Mouse (Mus musculus): ENCODE data around the gene Fas. TPM values are rescaled to one million over a fixed set of nuclear protein-coding genes. Genes with fewer than 3 reads are reported as not detected.

The Fas gene
- total and polyA plus RNA-seq, 3 experiments: 20.8 to 54.1 (median 38.3) TPM

DNA sequence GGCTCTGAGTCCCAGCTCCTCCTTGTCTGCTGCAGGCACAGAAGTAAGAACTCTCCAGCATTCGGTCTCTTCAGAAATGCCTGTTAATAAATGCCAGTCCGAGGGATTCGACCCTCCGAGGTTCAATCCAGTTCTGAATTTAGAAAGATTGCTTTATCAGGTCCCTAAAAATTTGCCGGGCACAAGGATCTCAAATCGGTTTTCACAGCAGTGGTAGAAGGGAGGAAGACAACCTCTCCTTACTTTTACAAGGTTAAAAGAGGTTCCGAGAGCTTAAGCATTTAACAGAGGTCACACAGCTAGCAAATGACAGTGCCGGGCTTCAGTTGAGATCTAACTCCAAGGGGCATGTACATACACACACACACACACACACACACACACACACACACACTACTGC, 913 bp downstream of the Fas start:
- peak overlapping the region; percentile 100 for H3K9ac ChIP-seq (ENCODE audit: insufficient read depth, low read depth)
- dilution Hi-C loops (cut with MboI; ENCODE audit: extremely low pct_ligation_motif_present, extremely low pct_unique_long_range_greater_than_20kb, low sequenced_read_pairs): no loop called here
- TF ChIP-seq ZKSCAN1 (IDR thresholded peaks at IDR 0.05; ENCODE audit: borderline replicate concordance, low read depth, low read length): no peak
- 0 out of 2 replicates have a peak, but pooled peaks have one; percentile 46 for TF ChIP-seq MXI1 (IDR thresholded peaks at IDR 0.05; ENCODE audit: low read depth, low read length)
- no peak for TF ChIP-seq EP300 (IDR thresholded peaks at IDR 0.05; ENCODE audit: low read length)
- no peak for TF ChIP-seq GABPA (IDR thresholded peaks at IDR 0.05; ENCODE audit: insufficient replicate concordance, low read depth, low read length)
- TF ChIP-seq SMC3 (IDR thresholded peaks at IDR 0.05; ENCODE audit: low read depth, low read length): no peak
- TF ChIP-seq KAT2A (IDR thresholded peaks at IDR 0.05; ENCODE audit: insufficient replicate concordance, low read length): no peak
- peak; percentile 62 for TF ChIP-seq SIN3A (IDR thresholded peaks at IDR 0.05; ENCODE audit: low read length)
- no peak for TF ChIP-seq JUN (IDR thresholded peaks at IDR 0.05; ENCODE audit: insufficient read depth, low read depth, low read length)
- no peak for TF ChIP-seq POLR2AphosphoS2 (IDR thresholded peaks at IDR 0.05; ENCODE audit: low read depth, low read length)
- no peak for TF ChIP-seq ZC3H11A (IDR thresholded peaks at IDR 0.05; ENCODE audit: low read depth, low read length)
- TF ChIP-seq NRF1 (IDR thresholded peaks at IDR 0.05; ENCODE audit: low read depth, low read length): no peak
- no peak for TF ChIP-seq ZNF384 (IDR thresholded peaks at IDR 0.05; ENCODE audit: low read depth, low read length)
- no peak for TF ChIP-seq POLR2A (IDR thresholded peaks at IDR 0.05; ENCODE audit: low read depth, low read length)
- no peak for TF ChIP-seq E2F4 (IDR thresholded peaks at IDR 0.05; ENCODE audit: insufficient replicate concordance, low read depth, low read length)
- TF ChIP-seq CHD2 (IDR thresholded peaks at IDR 0.05; ENCODE audit: low read length): no peak
- TF ChIP-seq BHLHE40 (IDR thresholded peaks at IDR 0.05; ENCODE audit: low read depth, low read length): 0 out of 2 replicates have a peak, but pooled peaks have one; percentile 9
- no peak for TF ChIP-seq TCF12 (IDR thresholded peaks at IDR 0.05; ENCODE audit: low read depth, low read length)
- no peak for TF ChIP-seq HCFC1 (IDR thresholded peaks at IDR 0.05; ENCODE audit: low read depth, low read length)

DNA sequence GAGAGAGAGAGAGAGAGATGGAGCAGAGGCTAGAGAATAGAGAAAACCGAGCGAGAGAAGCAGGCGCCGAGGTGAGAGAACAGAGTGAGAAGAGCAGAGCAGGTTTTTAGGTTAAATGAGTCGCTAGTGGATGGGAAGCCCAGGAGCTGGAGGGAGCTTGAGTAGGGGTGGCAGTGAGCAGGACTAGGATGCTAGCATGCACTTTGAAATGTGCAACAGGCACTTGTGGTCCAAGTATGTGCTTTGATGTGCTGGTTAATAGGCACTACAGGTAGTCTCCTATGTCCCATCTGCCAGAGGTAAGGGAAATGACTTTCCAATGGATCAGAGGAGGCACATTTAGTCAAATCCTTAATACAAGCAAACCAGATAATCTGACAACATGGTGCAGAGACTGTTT, 1.5 kb downstream of the Fas start:
- H3K27me3 ChIP-seq (replicated peaks): no peaks in the 10 kb centered on the region
- peaks cover 25 to 79% of the 10 kb centered on the region in 2 experiments for H3K4me1 ChIP-seq (ENCODE audit: control insufficient read depth in 1 of 2, insufficient read depth in 2 of 2)
- no peaks in the 10 kb centered on the region for H3K9me3 ChIP-seq (replicated peaks; ENCODE audit: low read length)
- in situ Hi-C loops (cut with MboI; ENCODE audit: low pct_ligation_motif_present, low pct_unique_long_range_greater_than_20kb, low sequenced_read_pairs): no loop called here
- H3K4me2 ChIP-seq (ENCODE audit: insufficient read depth, low read depth, poor library complexity, severe bottlenecking): peak overlapping the region; percentile 98
- TF ChIP-seq TCF12 (IDR thresholded peaks at IDR 0.05; ENCODE audit: low read depth, low read length): peak; percentile 7; the same call in 1 of the 2 replicates
- peak; percentile 41; the same call in 1 of the 2 replicates for TF ChIP-seq JUND (conservative IDR thresholded peaks at IDR 0.05; ENCODE audit: low read depth, low read length)
- TF ChIP-seq CHD2 (IDR thresholded peaks at IDR 0.05; ENCODE audit: low read length): no peak
- H3K27ac ChIP-seq (ENCODE audit: insufficient read depth, low read depth): peak overlapping the region; percentile 68
- peaks cover 45% of the 10 kb centered on the region for H3K79me2 ChIP-seq (replicated peaks; ENCODE audit: control insufficient read depth, extremely low read depth, insufficient read depth, poor library complexity, severe bottlenecking)
- DNase-seq (ENCODE audit: extremely low read depth): no peak
- H3K36me3 ChIP-seq (replicated peaks in 1 of 2; ENCODE audit: control insufficient read depth in 1 of 2, insufficient read depth in 1 of 2, low read length in 1 of 2): peaks cover 6 to 9% of the 10 kb centered on the region in 2 experiments
- H3K9ac ChIP-seq (ENCODE audit: insufficient read depth, low read depth): peak overlapping the region; percentile 100
- H3K4me3 ChIP-seq (replicated peaks in 1 of 3; ENCODE audit: low read depth in 2 of 3, low read length in 2 of 3, poor library complexity in 1 of 3): peak overlapping the region; percentile 67 to 89 (median 73)
- dilution Hi-C loops (cut with MboI; ENCODE audit: extremely low pct_ligation_motif_present, extremely low pct_unique_long_range_greater_than_20kb, low sequenced_read_pairs): no loop called here

More for the DNA sequence above, 913 bp downstream of the Fas start:
- no peaks in the 10 kb centered on the region for H3K9me3 ChIP-seq (replicated peaks; ENCODE audit: low read length)
- H3K27ac ChIP-seq (ENCODE audit: insufficient read depth, low read depth): peak overlapping the region; percentile 41; the same call in 1 of the 2 replicates
- H3K4me3 ChIP-seq (replicated peaks in 1 of 3; ENCODE audit: low read depth in 2 of 3, low read length in 2 of 3, poor library complexity in 1 of 3): peak overlapping the region; percentile 67 to 89 (median 73)
- DNase-seq (ENCODE audit: extremely low read depth): no peak
- peaks cover 21 to 79% of the 10 kb centered on the region in 2 experiments for H3K4me1 ChIP-seq (ENCODE audit: control insufficient read depth in 1 of 2, insufficient read depth in 2 of 2)
- peaks cover 3 to 4% of the 10 kb centered on the region in 2 experiments for H3K36me3 ChIP-seq (replicated peaks in 1 of 2; ENCODE audit: control insufficient read depth in 1 of 2, insufficient read depth in 1 of 2, low read length in 1 of 2)
- H3K4me2 ChIP-seq (ENCODE audit: insufficient read depth, low read depth, poor library complexity, severe bottlenecking): peak overlapping the region; percentile 98
- H3K79me2 ChIP-seq (replicated peaks; ENCODE audit: control insufficient read depth, extremely low read depth, insufficient read depth, poor library complexity, severe bottlenecking): peaks cover 39% of the 10 kb centered on the region
- no peaks in the 10 kb centered on the region for H3K27me3 ChIP-seq (replicated peaks)
- in situ Hi-C loops (cut with MboI; ENCODE audit: low pct_ligation_motif_present, low pct_unique_long_range_greater_than_20kb, low sequenced_read_pairs): no loop called here
